Mouse (Mus musculus) inflammation-experienced regulatory T-cells, adult 6 months (primary cell): ENCODE measurements at regions not wholly inside any gene's neighbourhood (a gene's known extent, or its start where the extent isn't known, plus 50 kb on each side); places are given as distances from the start of the nearest gene placed in this dataset.

Experiments used
- ATAC-seq: one replicate; pipeline ENCODE4 v1.8.0; 2017

GRCm38 (mm10) chr13:107531026-107531425 is 509.1 kb upstream of the Kif2a start:
- ATAC-seq = no peak

GRCm38 (mm10) chr13:107530392-107530791 is 508.5 kb upstream of the Kif2a start:
- ATAC-seq = no peak

DNA sequence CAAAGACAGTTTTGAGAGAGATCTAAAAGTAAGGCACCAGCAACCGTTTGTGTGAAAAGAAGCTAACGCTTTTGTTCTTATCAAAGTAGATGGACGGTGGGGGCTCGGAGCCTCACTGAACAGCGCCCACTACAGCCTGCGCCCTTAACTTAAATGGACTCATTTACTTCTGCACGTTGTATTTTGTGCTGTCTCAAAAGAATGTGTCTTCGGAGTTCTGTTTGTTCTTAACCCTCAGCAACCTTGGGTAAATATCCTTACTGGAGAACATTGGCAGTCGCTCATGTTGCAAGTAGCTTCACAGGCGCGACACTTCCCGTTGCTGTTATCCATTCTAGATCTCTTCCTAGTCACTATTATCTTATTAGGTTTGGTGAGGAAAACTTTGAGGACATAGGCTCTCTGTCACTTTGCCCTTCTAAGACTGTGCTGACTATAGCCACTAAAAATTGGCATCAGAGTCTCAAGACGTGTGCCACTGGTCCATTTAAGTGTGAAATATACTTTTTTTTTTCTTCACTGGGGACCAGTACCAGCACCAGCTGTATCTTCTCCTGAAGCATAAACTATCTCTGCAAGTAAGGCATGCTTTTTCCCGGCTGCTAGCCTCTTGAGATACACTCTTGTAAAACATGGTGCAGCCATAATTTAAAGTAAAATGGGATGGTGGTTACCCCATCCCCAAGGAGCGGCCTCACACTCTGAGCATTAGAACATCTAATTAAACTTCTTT is 507.0 kb upstream of the Kif2a start:
- ATAC-seq = no peak

DNA sequence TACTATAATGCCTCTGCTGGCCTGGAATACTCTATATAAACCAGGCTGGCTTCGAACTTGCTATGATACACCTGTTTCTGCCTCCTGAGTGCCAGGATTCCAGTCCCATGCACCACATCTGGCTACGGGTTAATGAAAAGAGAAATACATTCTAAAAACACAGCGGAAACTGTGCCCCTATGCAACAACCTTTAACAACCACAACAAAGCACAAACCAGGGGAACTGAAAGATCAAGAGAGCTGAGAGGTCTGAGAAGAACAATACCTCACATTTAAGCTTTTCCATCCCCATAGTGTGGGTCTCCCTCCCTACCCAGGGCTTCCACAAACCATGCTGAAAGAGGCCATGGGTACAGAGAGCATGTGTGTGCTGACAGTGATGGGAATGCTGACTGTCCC is 501.0 kb upstream of the Kif2a start:
- no peak for ATAC-seq

DNA sequence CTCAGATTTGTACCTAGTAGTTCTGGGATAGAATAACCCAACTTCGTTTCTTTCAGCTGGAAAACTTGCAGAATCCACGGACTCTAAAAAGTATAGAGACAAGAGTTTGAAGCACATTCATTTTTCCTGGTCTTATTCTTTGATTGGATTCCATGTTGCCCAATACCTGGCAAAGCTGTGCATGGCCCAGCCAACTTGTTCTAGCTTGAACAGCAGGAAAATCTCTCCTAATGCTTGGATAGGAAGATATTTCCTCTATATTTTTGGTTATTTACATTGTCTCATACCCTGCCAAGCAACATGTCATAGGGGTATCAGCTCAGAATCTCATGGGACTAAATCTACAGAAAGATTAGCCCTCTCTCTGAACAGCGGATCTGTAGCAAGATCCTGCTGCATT is 492.3 kb upstream of the Kif2a start:
- ATAC-seq = no peak

DNA sequence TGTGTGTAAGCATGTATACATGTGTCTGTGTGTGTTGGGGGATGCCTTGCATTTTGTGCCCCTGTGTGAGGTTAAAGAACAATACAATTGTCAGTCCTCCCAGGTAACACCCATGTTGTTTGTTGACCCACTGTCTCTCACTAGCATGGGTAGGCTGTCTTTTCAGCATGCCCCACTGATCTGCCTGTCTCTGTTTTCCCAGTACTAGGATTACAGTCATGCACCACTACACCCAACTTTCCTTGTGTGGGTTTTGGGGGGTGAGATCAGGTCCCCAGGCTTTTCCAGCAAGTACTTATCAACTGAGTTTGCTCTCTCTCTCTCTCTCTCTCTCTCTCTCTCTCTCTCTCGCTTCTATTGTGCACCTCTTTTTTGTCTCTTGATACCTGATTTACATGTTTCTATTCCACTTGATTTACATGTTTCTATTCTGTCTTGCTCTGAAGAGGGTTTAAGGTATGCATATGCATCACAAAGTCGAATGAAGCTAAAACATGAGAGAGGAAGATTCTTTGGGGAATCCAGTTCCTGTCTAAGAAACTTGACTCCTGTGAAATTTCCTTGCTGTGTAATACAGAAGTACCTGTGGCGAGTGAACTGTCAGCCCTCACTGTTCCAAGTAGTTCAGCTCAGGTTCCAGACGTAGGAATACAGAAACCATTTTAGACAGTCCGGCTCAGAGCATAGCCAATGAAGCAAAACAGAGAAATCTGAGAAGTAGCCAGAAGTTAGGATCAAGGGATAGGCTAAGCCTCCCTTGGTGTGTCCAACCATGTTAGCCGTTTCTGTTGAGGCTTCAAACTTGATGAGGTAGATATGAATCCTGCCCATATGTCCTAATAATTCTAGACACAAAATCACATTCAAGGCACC is 491.6 kb upstream of the Kif2a start:
- ATAC-seq = no peak

DNA sequence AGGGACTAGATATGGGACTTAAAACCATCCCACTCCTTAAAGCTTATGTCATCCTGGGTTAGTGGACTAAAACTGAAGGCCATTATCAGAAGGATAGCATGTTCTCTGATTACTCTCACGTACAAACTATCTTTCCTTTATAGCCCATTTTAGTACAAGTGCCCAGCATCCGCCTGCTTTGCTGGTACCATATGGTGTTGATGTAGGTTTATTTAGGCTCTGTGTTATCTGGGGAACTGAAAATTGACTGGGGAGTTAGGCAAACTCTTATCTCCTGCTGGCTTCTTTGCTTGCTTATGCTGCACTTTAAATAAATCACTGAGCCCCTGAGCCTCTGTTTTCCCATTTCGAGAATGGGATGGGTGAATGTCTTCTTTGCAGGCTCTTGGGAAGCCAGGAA is 485.4 kb upstream of the Kif2a start:
- ATAC-seq = no peak

DNA sequence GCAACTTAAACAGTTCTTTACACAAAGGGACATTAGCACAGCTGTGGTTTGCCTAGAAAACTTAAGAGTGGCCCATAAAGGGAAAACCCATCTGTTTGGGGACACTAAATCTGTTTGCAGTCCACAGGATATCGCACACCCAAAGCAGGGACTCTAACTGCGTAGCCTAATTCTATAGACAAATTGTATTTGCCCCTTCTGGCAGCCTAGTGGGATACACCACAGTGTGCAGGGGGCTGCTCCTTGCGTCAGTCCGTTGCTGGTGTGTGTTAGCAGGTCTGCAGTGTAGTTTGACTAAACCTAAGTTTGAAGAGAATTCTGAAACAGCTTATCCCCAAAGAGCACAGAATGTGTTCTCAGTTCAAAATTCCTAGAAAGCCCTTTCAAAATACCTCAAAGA is 484.9 kb upstream of the Kif2a start:
- ATAC-seq = no peak

GRCm38 (mm10) chr13:107505318-107505717 is 483.4 kb upstream of the Kif2a start:
- ATAC-seq = no peak

DNA sequence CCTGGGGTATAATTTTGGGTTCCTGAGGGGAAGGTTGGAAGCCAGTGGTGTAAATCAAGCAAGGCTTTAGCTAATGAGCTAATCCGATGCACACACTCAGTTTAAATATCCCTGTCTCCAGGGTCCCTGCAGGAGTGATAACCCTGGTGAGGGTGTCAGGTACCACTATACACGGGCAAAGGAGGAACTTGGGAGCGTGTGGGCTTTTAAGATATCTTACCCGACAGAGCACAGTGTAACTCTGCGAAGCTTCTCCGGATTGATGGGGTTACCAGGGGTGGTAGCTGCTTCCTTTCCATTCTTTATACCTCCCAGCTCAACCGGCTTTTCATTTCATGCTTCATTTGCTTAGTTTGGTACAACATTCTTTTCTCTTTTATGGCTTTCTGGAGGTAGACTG is 480.3 kb upstream of the Kif2a start:
- no peak for ATAC-seq

- ATAC-seq = no peak
Measured at GRCm38 (mm10) chr13:107500776-107501489, 479.0 kb upstream of the Kif2a start.

GRCm38 (mm10) chr13:107499296-107499695 is 477.4 kb upstream of the Kif2a start:
- ATAC-seq = no peak

GRCm38 (mm10) chr13:107495161-107495732 is 473.3 kb upstream of the Kif2a start:
- no peak for ATAC-seq

- ATAC-seq = no peak
Measured at GRCm38 (mm10) chr13:107493765-107494164, 471.8 kb upstream of the Kif2a start.

- no peak for ATAC-seq
Measured at GRCm38 (mm10) chr13:107492448-107492847, 470.5 kb upstream of the Kif2a start.

DNA sequence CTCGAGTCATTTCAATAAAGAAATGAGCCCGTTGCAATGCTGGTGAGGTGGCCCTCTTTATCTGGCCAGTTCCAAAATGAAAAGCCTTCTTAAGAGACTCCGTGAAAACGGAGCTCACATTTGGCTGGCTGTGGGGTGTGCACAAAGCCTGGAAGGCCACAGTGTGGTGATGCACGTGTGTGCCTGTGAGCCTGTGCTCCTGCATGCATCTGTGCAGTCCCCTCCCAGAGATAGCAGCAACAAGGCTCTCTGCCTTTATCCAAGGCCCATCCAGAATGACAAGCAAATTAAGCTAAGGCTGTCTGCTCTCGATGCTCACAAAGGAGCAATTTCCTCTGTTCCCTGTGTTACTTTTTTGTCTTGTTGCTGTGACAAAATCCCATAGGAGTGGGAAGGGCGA is 469.5 kb upstream of the Kif2a start:
- no peak for ATAC-seq

DNA sequence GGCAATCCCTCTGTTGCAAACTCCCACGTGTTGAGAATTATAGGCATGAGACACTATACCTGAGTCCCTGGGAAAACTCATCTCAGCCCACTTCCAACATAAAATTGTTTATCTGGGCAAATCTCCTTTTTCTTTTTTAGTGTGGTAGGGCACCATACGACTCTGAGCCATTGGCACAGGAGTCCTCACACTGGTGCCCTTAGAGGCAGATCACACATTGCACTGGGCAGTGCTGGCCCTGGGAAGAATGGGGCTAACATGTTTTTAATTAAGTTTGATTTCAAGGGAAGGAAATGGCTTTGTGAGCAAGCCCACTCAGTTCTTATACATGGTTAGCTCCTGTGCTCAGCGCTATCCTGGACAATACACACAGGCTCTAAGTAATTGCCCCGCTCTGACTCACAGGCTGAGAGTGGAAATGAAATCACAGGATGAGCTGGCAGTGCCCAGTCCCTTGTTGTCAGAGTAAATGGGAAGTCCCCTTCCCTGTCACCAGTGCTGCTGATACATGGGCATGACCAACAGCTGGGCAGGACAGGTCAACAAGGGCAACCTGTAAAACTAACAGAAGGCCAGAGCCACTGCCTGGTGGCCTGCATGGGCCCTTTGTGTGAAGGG is 463.6 kb upstream of the Kif2a start:
- no peak for ATAC-seq

DNA sequence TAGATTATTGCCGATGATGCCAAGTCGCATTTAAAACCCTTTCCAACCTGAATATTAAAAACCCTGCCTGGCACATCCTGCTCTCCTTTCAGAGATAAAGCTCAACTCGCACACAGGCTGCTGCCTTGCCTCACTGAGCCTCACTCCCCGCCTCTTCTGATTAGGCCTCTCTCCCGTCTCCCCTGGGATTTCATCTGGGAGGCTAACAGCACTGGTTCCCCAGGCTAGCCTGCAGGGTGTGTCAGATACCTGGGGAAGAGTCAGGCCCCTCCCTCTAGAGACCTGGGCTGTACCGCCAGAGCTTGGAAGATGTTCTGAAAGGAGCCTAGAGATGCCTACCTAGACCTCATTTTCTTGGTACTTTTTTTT is 462.7 kb upstream of the Kif2a start:
- ATAC-seq = no peak

GRCm38 (mm10) chr13:107483967-107484629 is 462.2 kb upstream of the Kif2a start:
- ATAC-seq = no peak

GRCm38 (mm10) chr13:107475166-107475565 is 453.2 kb upstream of the Kif2a start:
- no peak for ATAC-seq

DNA sequence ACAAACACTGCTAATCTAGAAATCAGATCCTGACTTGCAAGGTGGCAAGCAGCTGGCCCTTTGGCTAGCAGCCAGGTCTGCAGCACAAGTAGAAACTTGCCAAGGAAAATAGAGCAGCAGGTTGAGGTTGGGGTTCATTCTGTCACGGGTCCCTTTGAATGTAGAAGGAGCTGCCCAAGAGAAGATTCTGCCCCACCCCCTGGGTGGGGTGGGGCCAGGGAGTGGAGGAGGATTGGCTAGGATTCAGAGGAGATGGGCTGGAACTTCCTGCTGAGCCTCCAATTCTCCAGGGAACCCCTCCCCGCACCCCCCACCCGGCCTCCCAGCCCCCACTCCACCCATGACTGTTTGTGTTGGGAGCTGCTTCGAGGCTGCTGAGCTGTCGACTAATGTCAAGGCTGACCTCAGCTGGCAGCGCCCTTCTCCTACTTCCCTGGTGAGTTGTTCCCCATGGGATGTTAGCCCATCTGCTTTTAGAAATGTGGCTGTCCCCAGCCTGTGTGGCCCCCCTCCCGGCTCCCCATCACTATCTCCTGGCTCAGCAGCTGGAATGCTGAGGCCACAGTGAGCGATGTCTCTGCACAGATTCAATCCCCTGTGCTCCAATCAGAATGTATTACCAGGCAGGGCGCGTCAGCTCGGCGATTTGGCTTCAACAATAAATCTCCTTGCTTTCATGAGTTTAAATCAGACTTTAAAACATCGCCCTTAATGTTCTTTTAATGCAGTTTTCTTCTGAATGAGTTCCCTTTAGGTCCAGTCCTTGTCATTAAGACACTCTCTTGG is 447.8 kb upstream of the Kif2a start:
- ATAC-seq = no peak
